Mouse (Mus musculus) thymus, adult 2 months (tissue): ENCODE data around the gene Calhm2.

Experiments
- CTCF ChIP-seq: fragments of 200-500 bp; IDR thresholded peaks from 2 replicates; pipeline ENCODE4 v1.5.1; 2012; ENCODE audit warnings: mild to moderate bottlenecking, control low read depth, low read length, moderate library complexity, borderline replicate concordance; ENCODE audit not compliant: control insufficient read depth, poor library complexity, insufficient read depth; ENCODE audit errors: extremely low read depth
- POLR2A ChIP-seq: fragments of 200-500 bp; IDR thresholded peaks from 2 replicates; pipeline ENCODE4 v1.6.1; 2012; ENCODE audit warnings: mild to moderate bottlenecking, low read length, control low read depth, moderate library complexity; ENCODE audit not compliant: control insufficient read depth, poor library complexity, insufficient read depth; ENCODE audit errors: extremely low read depth

DNA sequence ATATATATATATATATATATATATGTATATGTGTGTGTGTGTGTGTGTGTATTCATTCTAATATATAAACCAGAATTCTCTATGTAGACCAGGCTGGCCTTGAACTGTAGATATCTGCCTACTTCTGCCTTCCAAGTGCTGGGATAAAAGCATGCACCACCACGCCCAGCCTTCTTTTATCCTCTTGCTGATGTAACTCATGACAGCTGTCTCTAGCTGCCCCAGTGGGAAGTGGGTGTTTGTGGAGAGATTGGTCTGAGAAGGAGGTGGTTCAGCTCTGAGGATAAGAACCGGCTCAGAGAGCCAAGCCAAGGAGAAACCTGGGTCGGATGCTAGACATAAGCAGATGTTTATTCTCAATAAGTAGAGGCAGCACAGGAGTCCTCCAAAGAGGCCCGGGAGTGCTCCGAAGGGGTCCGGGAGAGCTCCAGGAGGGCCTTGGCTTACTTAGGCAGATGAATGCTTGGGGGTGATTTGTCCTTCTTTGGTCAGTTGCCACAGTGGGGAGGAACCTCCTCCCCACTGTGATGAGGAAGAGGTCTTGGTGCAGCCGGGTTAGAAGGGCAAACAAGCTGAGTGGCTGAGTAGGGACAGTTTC is 29.6 kb upstream of the Calhm2 start:
- no peak for TF ChIP-seq CTCF
- TF ChIP-seq POLR2A, result no peak
